Mouse (Mus musculus) heart, embryonic 10.5 days (tissue): ENCODE data around the gene Alpk1. TPM values are rescaled to one million over a fixed set of nuclear protein-coding genes. Genes with fewer than 3 reads are reported as not detected.

Source experiments
- DNase-seq: peaks from one replicate; pipeline ENCODE4 v3.0.0-alpha.2; 2017; ENCODE audit warnings: low spot score
- H3K27ac ChIP-seq: fragments of 300-500 bp; sonication (generic); 2 replicates; pipeline ENCODE4 v1.5.1; 2016; ENCODE audit warnings: mild to moderate bottlenecking
- H3K27me3 ChIP-seq: fragments of 300-500 bp; sonication (generic); 2 replicates; pipeline ENCODE4 v1.6.1; 2016; ENCODE audit warnings: mild to moderate bottlenecking; ENCODE audit not compliant: poor library complexity, insufficient read depth, severe bottlenecking
- H3K36me3 ChIP-seq: fragments of 300-500 bp; sonication (generic); 2 replicates; pipeline ENCODE4 v1.6.1; 2016; ENCODE audit warnings: mild to moderate bottlenecking, moderate library complexity
- H3K4me1 ChIP-seq: fragments of 300-500 bp; sonication (generic); 2 replicates; pipeline ENCODE4 v1.6.1; 2016; ENCODE audit warnings: mild to moderate bottlenecking
- H3K4me3 ChIP-seq: fragments of 300-500 bp; sonication (generic); 2 replicates; pipeline ENCODE4 v1.5.1; 2016; ENCODE audit warnings: mild to moderate bottlenecking, moderate library complexity
- H3K9me3 ChIP-seq: fragments of 300-500 bp; sonication (generic); 2 replicates; pipeline ENCODE4 v1.6.1; 2016; ENCODE audit warnings: mild to moderate bottlenecking, moderate library complexity
- WGBS: fragments of 180-500 bp; shearing (Covaris S2); methylation state at CpG from one replicate; pipeline ENCODE4 v1.1.7; 2016; 5-methylcytosine and 5-hydroxymethylcytosine counted together
- polyA plus RNA-seq: library from polyadenylated mRNA; unstranded; fragments of >200 nt; fragmentation: Nextera tagmentation; extraction: Ambion mirVana; gene quantifications from 2 replicates; pipeline ENCODE4 v1.2.1, GENCODE M21; 2016

The Alpk1 gene
- polyA plus RNA-seq: 0.92 and 1.0 TPM in 2 replicates

GRCm38 (mm10) chr3:127780021-127780644 is at the start of gene Alpk1:
Gene Alpk1 (minus strand): TSS chr3:127780527.
- Histone ChIP-seq H3K36me3 (no peaks in the 10 kb centered on the region), H3K27ac (peak within 1 kb of the TSS; percentile 81), H3K9me3 (no peaks in the 10 kb centered on the region), H3K4me1 (no peaks in the 10 kb centered on the region), H3K4me3 (peak within 1 kb of the TSS; percentile 62), H3K27me3 (no peaks in the 10 kb centered on the region)
- DNase-seq: peak; percentile 78
- 3% methylated on average over 24 of the region's 24 CpGs for WGBS

GRCm38 (mm10) chr3:127827123-127827522 is 46.8 kb upstream of the Alpk1 start:
- Histone ChIP-seq H3K27ac (peak overlapping the region; percentile 52; the same call in 1 of the 2 replicates), H3K4me3 (no peak overlapping the region), H3K4me1 (peaks cover 18% of the 10 kb centered on the region), H3K36me3 (peaks cover 3% of the 10 kb centered on the region), H3K9me3 (no peaks in the 10 kb centered on the region), H3K27me3 (no peaks in the 10 kb centered on the region)
- no peak for DNase-seq
- 22% methylated on average over 7 of the region's 7 CpGs for WGBS

- Histone ChIP-seq H3K4me3 (no peak overlapping the region), H3K4me1 (peaks cover 18% of the 10 kb centered on the region), H3K9me3 (no peaks in the 10 kb centered on the region), H3K36me3 (peaks cover 7% of the 10 kb centered on the region), H3K27ac (0 out of 2 replicates have a peak overlapping the region, but pooled peaks have one; percentile 10), H3K27me3 (no peaks in the 10 kb centered on the region)
- no peak for DNase-seq
- WGBS: 87% methylated on average over 7 of the region's 7 CpGs
Measured at GRCm38 (mm10) chr3:127826503-127826902, 46.2 kb upstream of the Alpk1 start.

- H3K27me3 ChIP-seq: no peaks in the 10 kb centered on the region
- no peaks in the 10 kb centered on the region for H3K9me3 ChIP-seq
- DNase-seq: no peak
- WGBS: 85% methylated on average over 17 of the region's 17 CpGs
- no peak overlapping the region for H3K4me3 ChIP-seq
- H3K4me1 ChIP-seq: peaks cover 14% of the 10 kb centered on the region
- H3K36me3 ChIP-seq: peaks cover 17% of the 10 kb centered on the region
- H3K27ac ChIP-seq: no peak overlapping the region
Measured at GRCm38 (mm10) chr3:127823886-127824863, 43.8 kb upstream of the Alpk1 start.

GRCm38 (mm10) chr3:127821209-127821608 is 40.9 kb upstream of the Alpk1 start:
- H3K9me3 ChIP-seq: no peaks in the 10 kb centered on the region
- no peak for DNase-seq
- H3K27me3 ChIP-seq: no peaks in the 10 kb centered on the region
- 0 out of 2 replicates have a peak, but pooled peaks cover under 1% of the 10 kb centered on the region for H3K4me1 ChIP-seq
- 78% methylated on average over 5 of the region's 5 CpGs for WGBS
- H3K27ac ChIP-seq: no peak overlapping the region
- H3K4me3 ChIP-seq: no peak overlapping the region
- H3K36me3 ChIP-seq: peaks cover 24% of the 10 kb centered on the region

- no peak overlapping the region for H3K27ac ChIP-seq
- no peak overlapping the region for H3K4me3 ChIP-seq
- H3K4me1 ChIP-seq: no peaks in the 10 kb centered on the region
- DNase-seq: no peak
- peaks cover 24% of the 10 kb centered on the region for H3K36me3 ChIP-seq
- WGBS: 93% methylated on average over 1 of the region's 1 CpGs
- no peaks in the 10 kb centered on the region for H3K27me3 ChIP-seq
- H3K9me3 ChIP-seq: no peaks in the 10 kb centered on the region
Measured at GRCm38 (mm10) chr3:127820400-127820799, 40.1 kb upstream of the Alpk1 start.

GRCm38 (mm10) chr3:127818694-127819663 is 38.7 kb upstream of the Alpk1 start:
- Histone ChIP-seq H3K9me3 (no peaks in the 10 kb centered on the region), H3K27me3 (no peaks in the 10 kb centered on the region), H3K27ac (no peak overlapping the region), H3K36me3 (peaks cover 24% of the 10 kb centered on the region), H3K4me3 (no peak overlapping the region), H3K4me1 (no peaks in the 10 kb centered on the region)
- WGBS: 82% methylated on average over 11 of the region's 11 CpGs
- no peak for DNase-seq

- WGBS: 65% methylated on average over 7 of the region's 7 CpGs
- H3K4me1 ChIP-seq: no peaks in the 10 kb centered on the region
- H3K9me3 ChIP-seq: no peaks in the 10 kb centered on the region
- H3K4me3 ChIP-seq: no peak overlapping the region
- peaks cover 31% of the 10 kb centered on the region for H3K36me3 ChIP-seq
- H3K27me3 ChIP-seq: no peaks in the 10 kb centered on the region
- DNase-seq: no peak
- no peak overlapping the region for H3K27ac ChIP-seq
Measured at GRCm38 (mm10) chr3:127817120-127817683, 36.9 kb upstream of the Alpk1 start.

GRCm38 (mm10) chr3:127809103-127809502 is 28.8 kb upstream of the Alpk1 start:
- Histone ChIP-seq H3K27me3 (no peaks in the 10 kb centered on the region), H3K36me3 (peaks cover 59% of the 10 kb centered on the region), H3K4me1 (no peaks in the 10 kb centered on the region), H3K27ac (no peak overlapping the region), H3K4me3 (no peak overlapping the region), H3K9me3 (no peaks in the 10 kb centered on the region)
- 86% methylated on average over 7 of the region's 7 CpGs for WGBS
- DNase-seq: no peak

GRCm38 (mm10) chr3:127807846-127808245 is 27.5 kb upstream of the Alpk1 start:
- Histone ChIP-seq H3K9me3 (no peaks in the 10 kb centered on the region), H3K27me3 (no peaks in the 10 kb centered on the region), H3K4me1 (no peaks in the 10 kb centered on the region), H3K27ac (no peak overlapping the region), H3K4me3 (no peak overlapping the region), H3K36me3 (peaks cover 56% of the 10 kb centered on the region)
- no peak for DNase-seq
- WGBS: 91% methylated on average over 5 of the region's 5 CpGs

- no peak for DNase-seq
- 88% methylated on average over 6 of the region's 6 CpGs for WGBS
- no peaks in the 10 kb centered on the region for H3K27me3 ChIP-seq
- H3K4me1 ChIP-seq: no peaks in the 10 kb centered on the region
- H3K36me3 ChIP-seq: peaks cover 43% of the 10 kb centered on the region
- no peaks in the 10 kb centered on the region for H3K9me3 ChIP-seq
- H3K4me3 ChIP-seq: no peak overlapping the region
- no peak overlapping the region for H3K27ac ChIP-seq
Measured at GRCm38 (mm10) chr3:127805991-127806390, 25.7 kb upstream of the Alpk1 start.

- Histone ChIP-seq H3K36me3 (peaks cover 38% of the 10 kb centered on the region), H3K9me3 (no peaks in the 10 kb centered on the region), H3K27ac (no peak overlapping the region), H3K27me3 (no peaks in the 10 kb centered on the region), H3K4me1 (no peaks in the 10 kb centered on the region), H3K4me3 (no peak overlapping the region)
- WGBS: 84% methylated on average over 12 of the region's 12 CpGs
- no peak for DNase-seq
Measured at GRCm38 (mm10) chr3:127805071-127805470, 24.7 kb upstream of the Alpk1 start.
